Mouse (Mus musculus) lung, embryonic 14.5 days (tissue): ENCODE results near the gene Srpx2. TPM values are rescaled to one million over a fixed set of nuclear protein-coding genes. Genes with fewer than 3 reads are reported as not detected.

ENCODE experiments used
- ATAC-seq: fragments of 200-750 bp; cut with Nextera tagmentation; 2 replicates; pipeline ENCODE4 v1.8.0; 2017; ENCODE audit warnings: mild to moderate bottlenecking, moderate TSS enrichment, moderate library complexity; ENCODE audit not compliant: insufficient read depth
- DNase-seq: peaks from one replicate; pipeline ENCODE4 v3.0.0-alpha.2; 2015
- H3K27ac ChIP-seq: fragments of 300-500 bp; sonication (generic); 2 replicates; pipeline ENCODE4 v1.5.1; 2014; ENCODE audit warnings: low read depth, mild to moderate bottlenecking, moderate library complexity
- H3K27me3 ChIP-seq: fragments of 300-500 bp; sonication (generic); 2 replicates; pipeline ENCODE4 v1.6.1; 2014; ENCODE audit warnings: low read length, control low read depth; ENCODE audit not compliant: insufficient read depth
- H3K36me3 ChIP-seq: fragments of 300-500 bp; sonication (generic); 2 replicates; pipeline ENCODE4 v1.6.1; 2014; ENCODE audit warnings: control low read depth; ENCODE audit not compliant: insufficient read depth
- H3K4me1 ChIP-seq: fragments of 300-500 bp; sonication (generic); 2 replicates; pipeline ENCODE4 v1.6.1; 2014; ENCODE audit warnings: antibody characterized with exemption, control low read depth; ENCODE audit not compliant: insufficient read depth
- H3K4me2 ChIP-seq: fragments of 300-500 bp; sonication (generic); 2 replicates; pipeline ENCODE4 v1.6.1; 2014; ENCODE audit warnings: mild to moderate bottlenecking
- H3K4me3 ChIP-seq: fragments of 300-500 bp; sonication (generic); 2 replicates; pipeline ENCODE4 v1.5.1; 2014; ENCODE audit warnings: low read depth, low read length
- H3K9ac ChIP-seq: fragments of 300-500 bp; sonication (generic); 2 replicates; pipeline ENCODE4 v1.6.1; 2014
- H3K9me3 ChIP-seq: fragments of 300-500 bp; sonication (generic); 2 replicates; pipeline ENCODE4 v1.6.1; 2016; ENCODE audit warnings: low read depth, low read length, control low read depth
- CTCF ChIP-seq: IDR thresholded peaks from 2 replicates; pipeline ENCODE4 v1.5.1; 2016; ENCODE audit warnings: antibody characterized with exemption, low read depth
- WGBS: fragments of 180-500 bp; shearing (Covaris S2); extraction: QIAGEN DNeasy Blood & Tissue Kit; methylation state at CpG from one replicate; pipeline ENCODE4 v1.1.7; 2014; 5-methylcytosine and 5-hydroxymethylcytosine counted together
- polyA plus RNA-seq: library from polyadenylated mRNA; unstranded; fragments of >200 nt; fragmentation: Nextera tagmentation; extraction: Ambion mirVana; gene quantifications from 2 replicates; pipeline ENCODE4 v1.2.1, GENCODE M21; 2014

The Srpx2 gene
- 5.4 and 6.1 TPM in 2 replicates for polyA plus RNA-seq

GRCm38 (mm10) chrX:133908261-133908660 lies at the start of gene Srpx2:
Gene Srpx2, plus strand, starts transcription at chrX:133908426.
- DNase-seq (peak; percentile 42), ATAC-seq (peak; percentile 33; the same call in 1 of the 2 replicates)
- Histone ChIP-seq H3K4me1 (no peaks in the 10 kb centered on the region), H3K27me3 (no peaks in the 10 kb centered on the region), H3K36me3 (no peaks in the 10 kb centered on the region), H3K27ac (no peak within 1 kb of the TSS), H3K9me3 (no peaks in the 10 kb centered on the region), H3K4me2 (peak within 1 kb of the TSS; percentile 35; the same call in 1 of the 2 replicates), H3K4me3 (no peak within 1 kb of the TSS), H3K9ac (no peak within 1 kb of the TSS)
- WGBS, result 27% methylated on average over 3 of the region's 3 CpGs
- TF ChIP-seq CTCF, result no peak

GRCm38 (mm10) chrX:133869743-133870142 lies 38.5 kb upstream of the Srpx2 start:
- Histone ChIP-seq H3K4me3 (no peak overlapping the region), H3K4me2 (no peak overlapping the region), H3K27me3 (no peaks in the 10 kb centered on the region), H3K36me3 (no peaks in the 10 kb centered on the region), H3K9ac (no peak overlapping the region), H3K27ac (no peak overlapping the region), H3K4me1 (no peaks in the 10 kb centered on the region), H3K9me3 (no peaks in the 10 kb centered on the region)
- DNase-seq, result no peak
- ATAC-seq, result no peak
- 80% methylated on average over 6 of the region's 6 CpGs for WGBS
- no peak for TF ChIP-seq CTCF

- Histone ChIP-seq H3K4me3 (no peak overlapping the region), H3K27me3 (no peaks in the 10 kb centered on the region), H3K9me3 (no peaks in the 10 kb centered on the region), H3K36me3 (0 out of 2 replicates have a peak, but pooled peaks cover 6% of the 10 kb centered on the region), H3K27ac (no peak overlapping the region), H3K9ac (no peak overlapping the region), H3K4me1 (no peaks in the 10 kb centered on the region), H3K4me2 (no peak overlapping the region)
- 89% methylated on average over 3 of the region's 3 CpGs for WGBS
- ATAC-seq (no peak), DNase-seq (no peak)
- no peak for TF ChIP-seq CTCF
Observed at GRCm38 (mm10) chrX:133887308-133887707, 20.9 kb upstream of the Srpx2 start.

- no peak for TF ChIP-seq CTCF
- Histone ChIP-seq H3K36me3 (0 out of 2 replicates have a peak, but pooled peaks cover 6% of the 10 kb centered on the region), H3K4me2 (no peak overlapping the region), H3K4me1 (no peaks in the 10 kb centered on the region), H3K4me3 (no peak overlapping the region), H3K27me3 (no peaks in the 10 kb centered on the region), H3K27ac (no peak overlapping the region), H3K9me3 (no peaks in the 10 kb centered on the region), H3K9ac (no peak overlapping the region)
- ATAC-seq (no peak), DNase-seq (no peak)
- 80% methylated on average over 5 of the region's 5 CpGs for WGBS
Observed at GRCm38 (mm10) chrX:133888111-133888510, 20.1 kb upstream of the Srpx2 start.

GRCm38 (mm10) chrX:133898014-133898542 lies 10.1 kb upstream of the Srpx2 start, which contains the start of gene Tspan6:
Gene Tspan6, minus strand, starts transcription at chrX:133898429.
- DNase-seq (peak; percentile 95), ATAC-seq (peak; percentile 97)
- H3K4me3 ChIP-seq, result peak within 1 kb of the TSS; percentile 55
- 12% methylated on average over 33 of the region's 33 CpGs for WGBS
- H3K27me3 ChIP-seq, result no peaks in the 10 kb centered on the region
- H3K36me3 ChIP-seq, result peaks cover 4% of the 10 kb centered on the region
- peak; percentile 55 for TF ChIP-seq CTCF
- peak within 1 kb of the TSS; percentile 77 for H3K9ac ChIP-seq
- H3K9me3 ChIP-seq, result no peaks in the 10 kb centered on the region
- H3K4me1 ChIP-seq, result no peaks in the 10 kb centered on the region
- H3K4me2 ChIP-seq, result peak within 1 kb of the TSS; percentile 62
- H3K27ac ChIP-seq, result 0 out of 2 replicates have a peak within 1 kb of the TSS, but pooled peaks have one; percentile 24

GRCm38 (mm10) chrX:133911397-133912103 lies 3.3 kb downstream of the Srpx2 start:
- H3K9me3 ChIP-seq, result no peaks in the 10 kb centered on the region
- WGBS, result 31% methylated on average over 10 of the region's 10 CpGs
- H3K4me3 ChIP-seq, result no peak overlapping the region
- H3K27ac ChIP-seq, result peak overlapping the region; percentile 63
- H3K4me1 ChIP-seq, result no peaks in the 10 kb centered on the region
- H3K27me3 ChIP-seq, result no peaks in the 10 kb centered on the region
- peak; percentile 72 for DNase-seq
- ATAC-seq, result peak; percentile 85
- no peaks in the 10 kb centered on the region for H3K36me3 ChIP-seq
- H3K4me2 ChIP-seq, result no peak overlapping the region
- H3K9ac ChIP-seq, result no peak overlapping the region
- no peak for TF ChIP-seq CTCF

GRCm38 (mm10) chrX:133913006-133913405 lies 4.8 kb downstream of the Srpx2 start:
- no peak overlapping the region for H3K4me2 ChIP-seq
- TF ChIP-seq CTCF, result no peak
- no peak for DNase-seq
- no peaks in the 10 kb centered on the region for H3K9me3 ChIP-seq
- no peaks in the 10 kb centered on the region for H3K36me3 ChIP-seq
- H3K27ac ChIP-seq, result no peak overlapping the region
- no peak overlapping the region for H3K4me3 ChIP-seq
- H3K9ac ChIP-seq, result no peak overlapping the region
- H3K4me1 ChIP-seq, result no peaks in the 10 kb centered on the region
- ATAC-seq, result no peak
- no peaks in the 10 kb centered on the region for H3K27me3 ChIP-seq
- WGBS, result 90% methylated on average over 3 of the region's 3 CpGs
